17 mouse cellular contexts compared by ENCODE assay signal in the genomic region with DNA sequence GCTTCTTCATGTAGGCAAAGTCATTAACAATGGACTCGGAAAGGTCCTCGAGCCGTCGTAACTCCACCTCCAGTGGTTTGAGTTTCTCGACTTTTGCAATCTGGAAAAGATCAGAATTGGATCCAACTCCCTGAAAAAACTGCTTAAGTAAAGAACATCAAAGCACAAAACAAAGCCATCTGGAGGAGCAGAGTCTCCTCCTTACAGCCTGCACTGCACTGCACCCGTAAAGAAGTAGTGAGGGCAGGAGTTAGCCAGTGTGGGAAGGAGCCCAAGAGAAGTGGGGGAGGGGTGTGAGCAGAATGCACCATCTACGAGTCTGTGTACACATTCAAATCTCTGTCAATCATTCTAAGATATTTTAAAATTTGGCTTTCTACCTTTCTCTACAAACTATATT.
"Had no signal": no experiment of that assay in that cellular context is flagged by ENCODE, and none has a peak within 500 bp of the region (broad histone marks: within the 10 kb centered on the region; RNA-seq: fewer than 3 reads in every experiment).

No protein-coding gene starts in this region.

- DNase-seq: kidney, adult 8-10 months; kidney, postnatal 36 days; left cerebral cortex, postnatal 4 days; lung, adult 2 months; lung, postnatal 36 days; midbrain, embryonic 14.5 days; spleen, adult 18-20 months; thymus, adult 2 months; thymus, postnatal 36 days had no signal

- ATAC-seq: intestine, postnatal 0 days had no signal

- H3K9ac ChIP-seq: liver, embryonic 14.5 days; neural tube, embryonic 15.5 days; stomach, embryonic 15.5 days had no signal

- H3K4me2 ChIP-seq: neural tube, embryonic 15.5 days; stomach, embryonic 15.5 days had no signal

- H3K4me3 ChIP-seq: layer of hippocampus, adult 2 months; midbrain, embryonic 10.5 days; myocyte; neural tube, embryonic 15.5 days; stomach, embryonic 15.5 days had no signal

- H3K9me3 ChIP-seq: midbrain, embryonic 10.5 days; neural tube, embryonic 15.5 days; stomach, embryonic 15.5 days had no signal

- H3K27me3 ChIP-seq: neural tube, embryonic 15.5 days; stomach, embryonic 15.5 days had no signal

- H3K27ac ChIP-seq: kidney, postnatal 0 days; layer of hippocampus, adult 2 months; liver, embryonic 14.5 days; midbrain, embryonic 10.5 days; neural tube, embryonic 15.5 days; stomach, embryonic 15.5 days had no signal
